Mouse (Mus musculus) spleen, postnatal 10 days (tissue): ENCODE measurements around the gene L1cam.

ENCODE experiments used
- DNase-seq, 2 experiments: peaks; one replicate each; pipeline ENCODE4 v3.0.0; 2021 to 2022; ENCODE audit warnings: low spot score in 2 of 2

L1cam gene

DNA sequence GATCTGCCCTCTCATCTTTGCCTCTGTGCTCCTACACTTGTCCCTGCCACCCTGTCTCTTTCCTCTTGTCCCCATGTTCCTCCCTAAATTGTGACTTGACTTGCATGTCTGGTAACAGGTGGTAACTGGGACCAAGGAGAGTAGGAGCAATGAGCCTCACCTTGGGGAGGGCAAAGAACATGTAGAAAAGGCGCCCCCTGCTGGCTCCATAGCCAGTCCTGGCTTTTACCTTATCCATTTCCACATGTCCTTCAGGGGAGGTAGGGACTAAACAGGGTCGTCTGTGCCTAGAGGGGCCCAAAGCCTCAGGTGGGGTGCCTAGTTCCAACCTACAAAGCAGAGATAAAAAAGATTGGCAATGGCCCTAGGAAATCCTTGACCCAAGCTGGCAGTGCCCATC, at the start of gene L1cam:
Gene L1cam, minus strand, starts transcription at position 387 of the 400 bp plus-strand sequence.
- DNase-seq: peak; percentile 36 to 74

DNA sequence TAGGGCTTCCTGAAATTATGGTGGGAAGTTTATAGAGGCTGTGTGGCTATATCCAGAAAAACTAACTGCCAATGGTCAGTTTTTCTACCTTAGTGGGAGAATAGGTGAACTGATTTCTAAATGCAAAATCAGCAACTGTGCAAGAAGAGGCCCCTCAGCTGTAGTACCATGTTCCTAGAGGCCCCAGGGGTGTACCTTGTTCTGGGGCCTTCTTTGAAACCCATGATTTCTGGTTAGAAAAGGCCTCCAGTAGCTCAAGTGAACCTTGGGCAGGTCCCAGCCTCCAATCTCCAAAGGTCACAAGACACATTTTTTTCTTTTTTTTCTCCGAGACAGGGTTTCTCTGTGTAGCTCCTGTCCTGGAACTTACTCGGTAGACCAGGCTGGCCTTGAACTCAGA, 46.4 kb upstream of the L1cam start:
- DNase-seq: no peak

DNA sequence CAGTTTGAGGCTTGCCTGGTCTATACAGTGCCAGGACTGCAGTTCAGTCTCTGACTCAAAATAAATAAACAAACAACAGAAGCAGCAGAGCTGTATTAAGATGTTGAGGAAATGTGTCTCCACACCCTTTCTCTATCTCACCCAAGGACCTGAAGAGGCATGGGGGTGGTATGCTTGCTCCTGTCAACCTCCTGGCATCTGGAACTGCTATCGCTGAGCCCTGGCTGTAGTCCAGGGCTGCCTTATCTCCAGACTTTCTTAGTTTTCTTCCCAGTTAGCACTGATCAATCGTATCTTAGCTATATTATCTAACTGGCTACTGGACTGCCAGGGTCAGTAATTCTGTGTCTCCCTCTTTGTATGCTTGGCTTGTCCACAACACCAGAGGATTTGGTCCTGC, 46.0 kb upstream of the L1cam start:
- DNase-seq: no peak

DNA sequence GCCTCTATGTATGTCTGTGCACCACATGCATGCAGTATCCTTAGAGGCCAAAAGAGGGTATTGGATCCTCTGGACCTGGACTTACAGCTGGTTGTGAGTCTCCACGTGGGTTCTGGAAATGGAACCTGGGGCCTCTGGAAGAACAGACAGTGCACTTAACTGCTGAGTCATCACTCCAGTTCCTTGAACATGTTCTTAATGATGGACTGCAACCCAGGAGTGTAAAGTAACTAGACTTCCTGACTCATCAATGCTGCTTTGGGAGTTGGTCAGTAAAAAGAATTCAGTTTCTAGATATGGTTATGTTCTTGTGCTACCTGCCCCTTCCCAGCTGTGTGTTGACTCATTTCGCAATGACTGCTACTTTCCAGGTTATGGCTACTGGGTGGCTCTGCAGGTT, 36.0 kb upstream of the L1cam start:
- DNase-seq: no peak

DNA sequence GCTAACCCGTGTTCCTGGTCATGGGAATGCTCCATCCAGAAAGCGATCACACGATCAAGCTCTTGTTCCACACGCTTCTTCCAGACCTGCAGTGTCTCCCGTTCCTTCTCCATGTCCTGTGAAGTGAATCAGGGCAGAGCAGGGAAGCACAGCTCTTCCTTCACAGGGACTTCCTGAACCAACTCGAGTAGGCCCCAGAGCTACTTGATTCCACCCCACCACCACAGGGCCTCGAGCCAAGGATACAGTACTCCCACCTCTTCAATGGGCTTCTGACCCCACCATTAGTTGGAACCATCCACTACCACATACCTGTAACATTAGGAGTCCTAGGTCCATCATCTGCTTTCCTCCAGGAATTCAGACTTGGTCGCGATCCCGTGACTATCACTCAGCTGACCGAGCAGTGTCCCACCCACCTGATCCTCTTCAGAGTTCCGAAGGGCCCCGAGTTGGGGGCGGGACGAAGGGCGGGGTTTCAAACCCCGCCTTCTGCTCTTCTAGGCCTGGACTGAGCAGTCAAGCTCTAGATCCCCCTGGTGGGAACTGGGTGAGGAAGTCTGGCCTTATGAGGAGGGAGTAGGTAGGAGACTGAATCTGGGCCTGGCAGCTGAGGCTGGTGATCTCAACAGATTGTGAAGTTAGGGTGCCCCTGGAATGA, 34.6 kb upstream of the L1cam start, which contains the start of gene Renbp:
Gene Renbp, minus strand, starts transcription at position 449 of the 661 bp plus-strand sequence.
- DNase-seq: peak in 1 of 2 experiments; percentile 57

DNA sequence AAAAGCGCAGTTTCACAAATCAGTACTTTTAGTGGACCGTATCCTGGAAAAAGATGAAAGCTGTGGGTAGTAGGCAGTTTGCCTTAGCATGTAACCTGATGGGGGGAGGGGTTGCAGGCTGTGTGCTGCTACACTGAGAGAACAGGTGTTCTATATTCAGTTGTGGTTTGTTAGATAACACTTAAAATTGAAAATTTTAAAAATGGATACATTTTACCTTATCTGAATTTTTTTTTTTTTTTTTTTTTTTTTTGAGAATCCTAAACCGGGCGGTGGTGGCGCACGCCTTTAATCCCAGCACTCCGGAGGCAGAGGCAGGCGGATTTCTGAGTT, 26.6 kb upstream of the L1cam start:
- no peak for DNase-seq

DNA sequence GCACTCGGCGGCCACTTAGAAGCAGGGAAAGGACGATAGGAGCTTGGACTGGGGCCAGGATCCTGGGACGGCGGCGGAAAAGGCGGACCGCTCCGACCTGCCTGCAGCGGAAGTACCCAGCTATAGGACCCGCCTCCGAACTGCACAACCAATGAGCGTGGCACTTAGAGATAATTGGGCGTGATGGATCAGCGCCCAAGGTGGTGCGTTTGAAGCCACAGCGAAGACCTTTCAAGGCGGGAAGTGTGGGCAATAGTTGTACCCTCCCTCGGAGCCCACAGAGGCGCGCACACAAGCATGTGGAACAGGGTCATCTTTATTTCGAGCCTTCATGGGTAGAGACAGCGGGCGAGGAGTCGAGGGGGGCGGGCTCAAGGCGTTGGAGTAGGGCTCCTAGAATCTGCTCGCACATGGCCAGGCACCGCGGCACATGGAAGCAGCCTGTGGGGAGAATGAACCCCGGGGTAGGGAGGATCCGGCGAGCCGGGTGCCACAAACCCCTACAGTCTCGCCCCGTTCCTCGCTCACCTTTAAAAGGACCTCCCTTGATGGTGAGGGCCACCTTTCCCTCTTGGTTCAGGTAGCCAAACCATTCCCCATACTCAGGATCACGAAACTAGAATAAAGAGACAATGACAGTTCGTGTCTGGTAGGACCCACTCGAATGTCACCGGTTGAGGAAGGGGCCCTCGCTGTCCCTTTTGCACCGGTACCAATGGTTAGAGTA, 26.1 kb upstream of the L1cam start, which contains the start of the genes Arhgap4 and Naa10:
Gene Arhgap4, minus strand, starts transcription at position 48 of the 727 bp plus-strand sequence.
Gene Naa10, minus strand, starts transcription at position 122 of the 727 bp plus-strand sequence.
- peak; percentile 77 to 90 for DNase-seq

DNA sequence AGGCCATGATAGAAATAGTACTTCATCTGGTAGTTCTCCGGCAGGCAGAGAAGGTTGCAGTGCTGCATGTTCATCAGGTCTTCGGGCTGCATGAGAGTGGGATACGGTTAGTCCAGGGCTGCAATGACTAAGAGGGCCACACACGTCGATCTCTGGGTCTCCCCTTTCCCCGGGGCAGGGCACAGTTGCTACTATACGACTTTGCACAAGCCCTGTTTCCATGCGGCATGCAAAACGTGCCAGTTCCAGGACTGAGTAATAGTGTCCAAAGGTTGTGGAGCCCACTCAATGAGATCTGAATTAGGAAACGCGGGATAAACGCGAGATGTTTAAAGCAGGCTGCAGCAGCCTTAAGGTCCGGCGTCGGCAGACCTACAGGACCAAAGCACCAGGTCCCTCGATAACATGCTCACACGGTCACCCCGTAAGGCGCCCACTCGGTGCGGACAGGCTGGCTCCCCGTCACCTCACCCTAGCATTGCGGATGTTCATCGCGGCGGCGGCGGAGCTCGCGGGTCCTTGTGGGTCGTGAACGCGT, 25.4 kb upstream of the L1cam start:
- peak in 1 of 2 experiments; percentile 23 for DNase-seq

DNA sequence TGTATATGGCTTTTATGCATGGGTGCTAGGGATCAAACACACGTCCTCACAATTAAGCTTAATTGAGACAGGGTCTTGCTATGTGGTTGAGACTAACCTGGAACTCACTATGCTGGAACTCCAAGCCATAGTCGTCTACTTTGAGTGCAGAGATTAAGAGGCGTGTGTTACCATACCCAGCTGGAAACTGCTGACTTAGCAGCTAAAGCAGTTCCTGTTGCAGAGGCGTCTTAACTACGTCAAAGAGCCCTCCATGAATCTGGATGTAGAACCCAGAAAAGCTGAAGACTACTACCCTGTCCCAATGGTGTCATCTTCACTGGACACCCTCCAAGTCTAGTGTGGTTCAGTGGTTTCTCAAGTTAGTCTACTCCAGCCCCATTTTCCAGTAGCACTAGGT, 22.7 kb upstream of the L1cam start:
- no peak for DNase-seq

DNA sequence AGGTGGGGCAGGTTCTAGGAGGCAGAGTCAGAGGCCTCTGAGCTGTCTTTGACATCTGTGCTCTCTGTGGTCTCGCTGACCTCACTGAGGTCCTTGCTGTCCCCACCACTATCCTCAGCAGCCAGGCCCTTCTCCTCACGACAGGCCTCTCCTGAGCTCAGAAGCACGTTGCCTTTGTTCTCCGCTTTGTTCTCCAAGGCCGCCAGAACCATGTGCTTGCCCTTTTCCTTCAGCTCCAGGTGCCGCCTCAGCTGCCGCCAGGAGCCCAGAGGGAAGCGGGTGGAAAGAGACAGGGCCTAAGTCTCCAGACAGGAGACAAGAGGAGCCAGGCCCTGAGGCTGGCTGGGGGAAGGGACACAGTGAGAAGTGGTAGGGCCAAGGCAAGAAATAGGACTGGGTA, 21.0 kb upstream of the L1cam start:
- no peak for DNase-seq

DNA sequence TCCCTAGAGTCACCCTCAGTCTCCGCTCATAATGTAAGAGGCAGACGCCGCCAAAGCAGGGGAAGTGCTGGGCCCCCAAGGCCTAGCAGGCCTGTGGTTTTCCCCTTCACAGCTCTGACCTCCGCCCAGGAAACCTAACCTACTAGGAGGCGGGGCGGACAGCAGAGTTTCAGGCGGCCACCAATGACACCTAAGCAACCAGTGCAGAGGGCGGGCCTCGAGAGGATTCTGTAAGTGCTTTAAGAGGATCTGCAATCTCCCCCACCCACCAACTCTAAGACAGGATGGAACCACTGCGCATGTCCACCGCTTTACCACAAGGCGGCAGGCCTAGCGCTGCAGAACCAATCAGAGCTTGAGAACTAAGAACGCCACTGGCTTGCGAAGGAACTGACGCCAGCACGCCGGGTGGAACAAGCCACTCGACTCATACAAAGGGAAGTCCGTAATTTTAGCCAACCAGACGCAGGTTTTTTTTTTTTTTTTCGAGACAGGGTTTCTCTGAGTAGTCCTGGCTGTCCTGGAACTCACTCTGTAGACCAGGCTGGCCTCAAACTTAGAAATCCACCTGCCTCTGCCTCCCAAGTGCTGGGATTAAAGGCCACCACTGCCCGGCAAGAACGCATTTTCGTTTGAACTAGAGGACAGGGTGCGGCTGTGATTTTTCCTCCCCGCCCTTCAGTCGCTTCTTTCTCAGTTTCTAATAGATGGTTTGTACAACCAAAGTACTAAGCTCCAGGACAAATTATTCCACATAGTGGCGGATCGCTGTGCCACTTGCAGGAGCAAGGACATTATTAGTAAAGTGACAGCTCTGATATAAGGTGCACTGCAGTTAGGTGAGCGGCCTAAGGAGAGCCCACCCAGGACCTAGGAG, 19.2 kb upstream of the L1cam start:
- DNase-seq: peak; percentile 54 to 89

DNA sequence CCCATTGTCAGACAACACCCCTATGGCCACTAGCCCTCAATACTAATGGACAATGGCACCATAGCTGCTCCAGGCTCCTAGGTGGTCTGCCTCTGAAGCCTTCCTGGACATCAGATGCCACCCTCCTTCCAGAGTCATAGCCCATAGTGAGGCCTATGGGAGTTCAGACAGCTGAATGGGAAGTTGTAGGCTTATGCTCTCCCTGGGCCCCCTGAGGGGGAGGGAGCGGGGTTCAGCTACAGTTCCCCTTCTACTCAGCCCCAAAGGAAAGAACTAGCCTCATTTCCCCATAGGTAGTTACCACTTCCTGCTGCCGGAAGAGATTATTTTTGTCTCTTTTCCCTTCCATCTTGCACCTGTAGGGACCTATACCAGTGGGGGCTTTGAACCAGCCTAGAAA, 15.7 kb upstream of the L1cam start:
- DNase-seq: peak; percentile 26 to 55

DNA sequence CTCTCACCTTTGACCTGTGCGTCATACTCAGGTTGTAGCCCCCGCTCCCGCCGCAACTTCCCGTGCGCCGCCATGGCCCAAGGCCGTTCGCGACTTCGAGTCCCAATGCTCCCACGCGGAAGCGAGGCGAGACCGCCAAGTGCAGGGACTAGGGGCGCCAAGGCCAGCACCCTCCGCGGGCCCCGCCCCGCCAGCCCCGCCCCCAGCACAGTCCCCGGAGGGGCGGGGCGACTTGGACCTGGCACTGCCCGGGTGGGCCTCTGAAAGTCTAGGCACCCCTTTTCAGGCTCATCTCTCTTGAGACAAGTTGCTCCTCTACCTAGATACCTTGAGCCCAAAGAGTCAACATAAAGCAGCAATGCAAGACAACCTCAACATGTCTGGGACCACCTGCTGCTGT, 15.3 kb upstream of the L1cam start:
- DNase-seq: peak; percentile 54 to 68

DNA sequence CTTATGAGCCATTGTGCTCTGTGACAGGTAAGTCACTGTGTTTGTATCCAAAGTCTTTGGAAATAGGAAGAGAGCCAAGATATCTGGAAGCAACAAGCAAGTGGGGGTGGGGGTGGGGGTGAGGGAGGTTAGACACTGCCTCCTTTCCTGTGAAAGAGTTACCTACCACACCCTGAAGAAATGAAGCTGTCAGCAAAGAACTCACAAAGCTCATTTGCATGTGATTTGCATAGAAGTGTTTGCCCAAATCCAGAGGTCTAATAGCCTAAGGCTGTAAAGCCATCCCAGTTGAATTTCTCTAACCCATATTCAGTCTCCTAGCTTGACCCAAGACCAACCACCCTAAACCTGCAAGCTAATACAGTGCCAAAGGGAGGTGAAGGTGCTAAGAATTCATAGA, 14.5 kb upstream of the L1cam start:
- DNase-seq: no peak

DNA sequence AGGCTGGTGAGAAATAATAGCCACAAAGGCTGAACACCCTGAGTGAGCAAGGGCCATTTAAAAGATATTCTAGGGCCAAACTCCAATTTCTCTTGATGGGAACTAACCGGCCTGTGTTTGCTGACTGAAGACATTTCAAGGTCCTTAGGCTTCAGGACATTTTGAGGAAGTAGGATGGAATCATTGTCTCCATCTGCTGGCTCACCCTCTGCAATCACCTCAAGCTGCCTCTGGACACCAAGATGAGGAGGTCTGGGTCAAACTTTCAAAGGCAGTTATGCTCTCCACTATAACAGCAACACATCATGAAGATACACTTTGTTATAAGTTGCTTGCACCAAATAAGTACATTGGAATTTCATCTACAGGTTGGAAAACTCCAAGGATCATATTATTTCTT, 14.1 kb upstream of the L1cam start:
- DNase-seq: no peak

DNA sequence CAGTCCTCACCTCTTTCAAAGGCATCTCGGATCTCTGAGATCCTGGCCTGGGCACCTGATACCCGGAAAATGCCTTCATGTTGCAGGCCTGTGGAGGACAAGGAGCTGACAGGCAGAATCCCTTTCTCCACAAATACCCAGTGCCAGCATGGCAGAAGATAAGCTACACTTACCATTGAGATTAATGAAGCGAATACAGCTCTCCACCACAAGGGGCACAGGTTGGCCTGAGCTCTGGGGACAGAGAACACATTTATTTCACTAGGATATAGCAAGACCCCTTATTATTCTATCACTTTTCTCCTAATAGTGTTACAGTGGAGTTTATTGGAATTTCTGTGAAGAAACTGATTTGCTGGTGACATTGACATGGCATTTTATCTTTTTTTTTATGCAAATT, 2.1 kb upstream of the L1cam start:
- no peak for DNase-seq

DNA sequence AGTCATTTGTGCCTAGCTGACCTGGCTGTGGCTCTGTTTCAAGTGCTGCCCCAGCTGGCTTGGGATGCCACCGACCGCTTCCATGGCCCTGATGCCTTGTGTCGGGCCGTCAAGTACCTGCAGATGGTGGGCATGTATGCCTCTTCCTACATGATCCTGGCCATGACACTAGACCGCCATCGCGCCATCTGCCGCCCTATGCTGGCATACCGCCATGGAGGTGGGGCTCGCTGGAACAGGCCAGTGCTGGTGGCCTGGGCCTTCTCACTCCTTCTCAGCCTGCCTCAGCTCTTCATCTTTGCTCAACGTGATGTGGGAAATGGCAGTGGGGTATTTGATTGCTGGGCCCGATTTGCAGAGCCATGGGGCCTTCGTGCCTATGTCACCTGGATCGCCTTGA, 3.1 kb downstream of the L1cam start:
- DNase-seq: no peak

DNA sequence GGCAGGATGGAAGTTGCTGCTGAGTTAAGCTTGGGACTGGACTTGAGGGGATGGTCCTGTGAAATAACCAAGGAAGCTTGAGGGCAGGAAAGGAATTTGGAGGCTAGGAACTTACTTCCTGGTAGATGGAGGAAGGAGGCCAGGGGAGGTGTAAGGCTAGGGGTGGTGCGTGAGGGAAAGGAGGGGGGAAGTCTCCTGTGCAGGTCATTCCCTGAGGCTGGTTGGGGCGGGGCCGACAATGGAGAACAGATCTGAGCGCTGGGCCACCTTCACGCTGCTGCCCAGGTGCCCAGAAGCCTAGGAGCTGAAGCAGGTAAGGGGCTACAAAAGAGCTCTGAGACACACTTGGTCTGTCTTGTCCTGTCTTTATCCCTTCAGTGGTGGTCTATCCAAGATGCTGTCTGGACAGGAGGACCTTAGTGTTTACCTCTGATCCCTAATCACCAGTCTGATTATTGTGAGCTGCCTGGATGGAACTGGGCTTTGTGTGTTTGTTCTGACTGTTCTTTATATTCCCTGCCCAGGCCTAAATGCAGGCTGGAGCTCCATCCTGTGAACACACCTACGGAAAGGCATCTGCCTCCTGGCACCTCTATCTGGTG, 4.3 kb downstream of the L1cam start, which contains the start of gene Avpr2:
Gene Avpr2, plus strand, starts transcription at position 552 of the 602 bp plus-strand sequence.
- DNase-seq: no peak

DNA sequence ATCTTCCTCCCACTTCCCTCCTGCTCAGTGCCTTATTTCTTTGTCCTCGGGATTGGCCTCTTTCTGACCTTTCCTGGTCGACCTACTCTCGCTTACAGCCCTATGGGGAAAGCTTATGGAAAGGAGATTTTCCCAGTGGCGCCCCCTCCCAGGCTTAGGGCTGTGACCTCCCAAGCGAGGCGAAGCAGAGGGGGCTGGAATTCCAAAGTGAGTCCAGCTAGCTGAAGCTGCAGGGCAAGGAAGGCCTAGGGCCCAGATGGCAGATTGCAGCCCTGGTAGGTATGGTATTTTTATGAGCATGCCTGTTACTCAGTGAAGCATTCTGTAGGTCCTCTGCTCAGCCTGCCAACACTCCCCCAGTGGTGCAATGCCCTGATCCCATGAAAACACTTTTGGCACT, 14.4 kb downstream of the L1cam start:
- no peak for DNase-seq

DNA sequence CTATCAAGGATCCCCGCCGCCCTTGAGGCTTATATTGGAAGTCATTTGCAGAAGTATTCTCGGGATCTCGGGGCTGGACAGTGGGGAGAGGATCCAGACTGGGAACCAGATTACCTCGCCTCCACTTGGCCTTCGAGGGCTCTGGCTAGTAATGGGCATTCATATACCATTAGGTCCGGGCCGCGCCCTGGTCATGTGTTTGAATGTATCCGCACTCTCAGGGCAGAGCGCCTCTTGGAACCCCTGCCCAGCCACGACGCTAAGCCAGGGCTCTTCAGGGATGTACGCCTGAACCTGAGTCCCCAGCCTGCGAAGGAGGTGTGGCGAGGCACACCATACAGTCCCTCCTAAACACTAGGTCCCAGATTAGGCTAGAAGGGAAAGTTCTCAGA, 14.9 kb downstream of the L1cam start:
- no peak for DNase-seq

DNA sequence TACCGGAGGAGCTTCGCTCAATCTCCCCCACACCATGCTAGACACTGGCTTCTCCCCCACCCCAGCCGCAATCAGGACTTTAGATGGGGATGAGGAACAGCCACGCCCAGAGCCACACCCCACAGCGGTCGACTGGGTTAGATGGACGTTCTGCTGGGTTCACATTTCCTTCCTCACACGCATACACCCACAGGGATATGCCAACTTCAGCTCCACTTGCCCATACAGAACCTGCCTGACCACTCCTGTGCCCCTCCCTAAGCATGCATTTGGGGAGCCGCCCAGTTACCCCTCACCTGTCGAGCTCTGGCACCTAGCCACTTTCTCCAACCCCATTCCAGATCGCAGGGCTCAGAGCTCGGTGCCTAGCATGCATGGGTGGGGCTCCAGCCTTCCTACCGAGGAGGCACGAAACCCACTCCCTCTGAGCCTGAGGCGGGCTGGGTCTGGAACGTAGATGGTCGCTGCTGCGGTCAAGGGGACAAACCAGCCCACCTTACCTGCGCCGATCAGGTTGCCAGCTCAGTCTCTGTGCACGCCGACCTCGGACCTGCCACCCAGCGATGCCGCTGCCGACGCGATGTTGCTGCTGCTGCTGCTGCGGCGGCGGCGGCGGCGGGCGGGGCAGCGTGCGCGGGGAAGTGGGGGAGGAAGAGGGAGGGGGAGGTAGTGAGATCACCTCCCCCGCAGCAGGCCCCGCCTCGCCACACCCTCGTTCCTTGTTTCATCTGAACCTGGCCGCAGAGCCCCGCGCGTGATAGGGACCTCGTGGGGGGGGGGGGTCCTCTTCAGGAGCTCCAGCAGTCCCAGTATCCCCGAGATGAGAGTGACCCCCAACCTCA, 15.5 kb downstream of the L1cam start:
- peak in 1 of 2 experiments; percentile 60 for DNase-seq
